ENCODE assay signal across 8 mouse cellular contexts in genomic region chr17:28484704-28485445, GRCm38 (mm10). TPM values are rescaled to one million over a fixed set of nuclear protein-coding genes. Genes with fewer than 3 reads are reported as not detected.
DNase-seq lines count a peak whose midpoint lies in the region; ATAC-seq lines count a peak whose summit lies in the region.

No protein-coding gene starts in this region.

- peak overlapping the region; percentile 89 for H3K4me3 ChIP-seq in embryonic facial prominence, embryonic 12.5 days
- peak overlapping the region; percentile 73 for H3K4me3 ChIP-seq in heart, embryonic 16.5 days (ENCODE audit: low read length)
- peak overlapping the region; percentile 92 for H3K4me3 ChIP-seq in lung, embryonic 16.5 days (ENCODE audit: low read length)

- ATAC-seq in embryonic facial prominence, embryonic 12.5 days (ENCODE audit: insufficient number of reproducible peaks, insufficient read depth, low FRiP score, low TSS enrichment) = no peak
- no peak for ATAC-seq in heart, embryonic 16.5 days (replicated peaks; ENCODE audit: extremely low read depth, insufficient read depth, low FRiP score)
- ATAC-seq in lung, embryonic 16.5 days (ENCODE audit: low read depth) = peak; percentile 0; the same call in 1 of the 2 replicates
- ATAC-seq in activated CD4-positive, CD25-positive, alpha-beta regulatory T cell, adult 4 months = no peak

- H3K4me2 ChIP-seq in embryonic facial prominence, embryonic 12.5 days (replicated peaks) = peak overlapping the region; percentile 81
- peak overlapping the region; percentile 70 for H3K4me2 ChIP-seq in heart, embryonic 16.5 days (ENCODE audit: low read depth, low read length)
- H3K4me2 ChIP-seq in lung, embryonic 16.5 days (ENCODE audit: low read depth, low read length) = peak overlapping the region; percentile 64

- H3K9me3 ChIP-seq in embryonic facial prominence, embryonic 12.5 days = no peaks in the 10 kb centered on the region
- no peaks in the 10 kb centered on the region for H3K9me3 ChIP-seq in heart, embryonic 16.5 days (replicated peaks; ENCODE audit: control insufficient read depth, low read length)
- H3K9me3 ChIP-seq in lung, embryonic 16.5 days (ENCODE audit: control insufficient read depth, low read length) = no peaks in the 10 kb centered on the region

- peak; percentile 61 for DNase-seq in CD4-positive, CD25-positive, alpha-beta regulatory T cell, adult 2 months (ENCODE audit: low read depth, low spot score)
- DNase-seq in T-cell, adult 2 months (ENCODE audit: low spot score) = peak; percentile 33
- DNase-seq in kidney, postnatal 4 days = peak; percentile 69 to 75
- peak; percentile 40 to 44 for DNase-seq in right cerebral cortex, postnatal 10 days (ENCODE audit: low spot score in 2 of 2)

- H3K27me3 ChIP-seq in embryonic facial prominence, embryonic 12.5 days = no peaks in the 10 kb centered on the region
- no peaks in the 10 kb centered on the region for H3K27me3 ChIP-seq in heart, embryonic 16.5 days (ENCODE audit: control insufficient read depth, insufficient read depth, low read length)
- no peaks in the 10 kb centered on the region for H3K27me3 ChIP-seq in lung, embryonic 16.5 days (ENCODE audit: control insufficient read depth, insufficient read depth, low read depth, low read length)

- peaks cover 7% of the 10 kb centered on the region; the same call in 1 of the 2 replicates for H3K4me1 ChIP-seq in embryonic facial prominence, embryonic 12.5 days
- peaks cover 4% of the 10 kb centered on the region; the same call in 1 of the 2 replicates for H3K4me1 ChIP-seq in heart, embryonic 16.5 days (ENCODE audit: control insufficient read depth, insufficient read depth, low read length)
- peaks cover 10% of the 10 kb centered on the region; the same call in 1 of the 2 replicates for H3K4me1 ChIP-seq in lung, embryonic 16.5 days (replicated peaks; ENCODE audit: control insufficient read depth, insufficient read depth, low read length)

- peak overlapping the region; percentile 81 for H3K9ac ChIP-seq in embryonic facial prominence, embryonic 12.5 days
- peak overlapping the region; percentile 83 for H3K9ac ChIP-seq in heart, embryonic 16.5 days (ENCODE audit: low read length)
- peak overlapping the region; percentile 81 for H3K9ac ChIP-seq in lung, embryonic 16.5 days (ENCODE audit: low read length)

- peak overlapping the region; percentile 86; the same call in 1 of the 2 replicates for H3K27ac ChIP-seq in embryonic facial prominence, embryonic 12.5 days
- H3K27ac ChIP-seq in heart, embryonic 16.5 days (ENCODE audit: low read length) = peak overlapping the region; percentile 76
- no peak overlapping the region for H3K27ac ChIP-seq in lung, embryonic 16.5 days (ENCODE audit: low read length)

- no peaks in the 10 kb centered on the region for H3K36me3 ChIP-seq in embryonic facial prominence, embryonic 12.5 days
- H3K36me3 ChIP-seq in heart, embryonic 16.5 days (ENCODE audit: control insufficient read depth, insufficient read depth) = no peaks in the 10 kb centered on the region
- no peaks in the 10 kb centered on the region; the same call in 1 of the 2 replicates for H3K36me3 ChIP-seq in lung, embryonic 16.5 days (ENCODE audit: control insufficient read depth, insufficient read depth, low read length)

- 5% methylated on average over 30 of the region's 30 CpGs for WGBS in embryonic facial prominence, embryonic 12.5 days
- WGBS in heart, embryonic 16.5 days = 5% methylated on average over 30 of the region's 30 CpGs
- WGBS in lung, embryonic 16.5 days = 4% methylated on average over 30 of the region's 30 CpGs

RNA-seq across cellular contexts. Expression of gene Fkbp5, which starts 32.5 kb away (rescaled TPM):
- polyA plus RNA-seq in embryonic facial prominence, embryonic 12.5 days (2016; fragmentation: Nextera tagmentation; extraction: Ambion mirVana) = 33.8 and 38.8 TPM in 2 replicates
- polyA plus RNA-seq in heart, embryonic 16.5 days (2015; fragmentation: Nextera tagmentation; extraction: Ambion mirVana) = 34.9 and 54.5 TPM in 2 replicates
- polyA plus RNA-seq in lung, embryonic 16.5 days (2015; fragmentation: Nextera tagmentation; extraction: Ambion mirVana) = 38.5 and 43.8 TPM in 2 replicates
- polyA plus RNA-seq in activated CD4-positive, CD25-positive, alpha-beta regulatory T cell, adult 4 months (2017; shearing (Covaris generic)) = 10 to 100 TPM; 17.9 to 24.0 TPM

RNA-seq across cellular contexts. Expression of gene Armc12, which starts 45.7 kb away (rescaled TPM):
- polyA plus RNA-seq in embryonic facial prominence, embryonic 12.5 days (2016; fragmentation: Nextera tagmentation; extraction: Ambion mirVana) = not detected in 2 replicates
- polyA plus RNA-seq in heart, embryonic 16.5 days (2015; fragmentation: Nextera tagmentation; extraction: Ambion mirVana) = not detected in 2 replicates
- polyA plus RNA-seq in lung, embryonic 16.5 days (2015; fragmentation: Nextera tagmentation; extraction: Ambion mirVana) = not detected in 2 replicates
- not detected for polyA plus RNA-seq in activated CD4-positive, CD25-positive, alpha-beta regulatory T cell, adult 4 months (2017; shearing (Covaris generic))
